Mouse (Mus musculus) embryonic facial prominence, embryonic 11.5 days (tissue): ENCODE measurements around the gene Snx33. TPM values are rescaled to one million over a fixed set of nuclear protein-coding genes. Genes with fewer than 3 reads are reported as not detected.
"Not testable (repeated sequence)": the region's sequence is repeated elsewhere in the genome, so short reads cannot be mapped to it uniquely, and the experiment has no call there.

Experiments
- ATAC-seq: fragments of 200-750 bp; cut with Nextera tagmentation; replicated peaks from 2 replicates; pipeline ENCODE4 v1.8.0; 2017; ENCODE audit warnings: low read depth; ENCODE audit not compliant: insufficient number of reproducible peaks, low FRiP score, low TSS enrichment
- DNase-seq: peaks from one replicate; pipeline ENCODE4 v3.0.0-alpha.2; 2015; ENCODE audit warnings: low spot score
- H3K27ac ChIP-seq: fragments of 300-500 bp; sonication (generic); replicated peaks from 2 replicates; pipeline ENCODE4 v1.5.1; 2014; ENCODE audit warnings: mild to moderate bottlenecking, low read depth, low read length, control low read depth
- H3K27me3 ChIP-seq: fragments of 300-500 bp; sonication (generic); 2 replicates; pipeline ENCODE4 v1.6.1; 2014; ENCODE audit warnings: mild to moderate bottlenecking, low read length, moderate library complexity, mixed read lengths; ENCODE audit not compliant: control insufficient read depth, insufficient read depth
- H3K36me3 ChIP-seq: fragments of 300-500 bp; sonication (generic); replicated peaks from 2 replicates; pipeline ENCODE4 v1.6.1; 2014; ENCODE audit warnings: low read depth, mild to moderate bottlenecking, low read length, moderate library complexity, mixed read lengths; ENCODE audit not compliant: control insufficient read depth, insufficient read depth
- H3K4me1 ChIP-seq: fragments of 300-500 bp; sonication (generic); 2 replicates; pipeline ENCODE4 v1.6.1; 2014; ENCODE audit warnings: low read length, mixed read lengths; ENCODE audit not compliant: control insufficient read depth, insufficient read depth
- H3K4me2 ChIP-seq: fragments of 300-500 bp; sonication (generic); 2 replicates; pipeline ENCODE4 v1.6.1; 2014; ENCODE audit warnings: low read depth, mild to moderate bottlenecking, control low read depth, low read length, moderate library complexity
- H3K4me3 ChIP-seq: fragments of 300-500 bp; sonication (generic); 2 replicates; pipeline ENCODE4 v1.5.1; 2014; ENCODE audit warnings: low read depth, low read length, control low read depth
- H3K9ac ChIP-seq: fragments of 300-500 bp; sonication (generic); replicated peaks from 2 replicates; pipeline ENCODE4 v1.6.1; 2014; ENCODE audit warnings: mild to moderate bottlenecking, control low read depth, low read length
- H3K9me3 ChIP-seq: fragments of 300-500 bp; sonication (generic); replicated peaks from 2 replicates; pipeline ENCODE4 v1.6.1; 2016; ENCODE audit warnings: mild to moderate bottlenecking, low read length, inconsistent platforms, mixed read lengths; ENCODE audit not compliant: control insufficient read depth
- WGBS: fragments of 180-500 bp; shearing (Covaris S2); extraction: QIAGEN DNeasy Blood & Tissue Kit; methylation state at CpG from one replicate; pipeline ENCODE4 v1.1.7; 2014; 5-methylcytosine and 5-hydroxymethylcytosine counted together
- polyA plus RNA-seq: library from polyadenylated mRNA; unstranded; fragments of >200 nt; fragmentation: Nextera tagmentation; extraction: Ambion mirVana; gene quantifications from 2 replicates; pipeline ENCODE4 v1.2.1, GENCODE M21; 2014

The Snx33 gene
- polyA plus RNA-seq, 1 experiment from 2014 or later, result 6.6 TPM

GRCm38 (mm10) chr9:56950414-56951400, 22.5 kb upstream of the Snx33 start, which contains the start of gene Snupn:
Snupn (plus strand) TSS chr9:56950878.
- Histone ChIP-seq H3K4me1 (no peaks in the 10 kb centered on the region), H3K36me3 (no peaks in the 10 kb centered on the region), H3K9ac (peak within 1 kb of the TSS; percentile 68), H3K27ac (peak within 1 kb of the TSS; percentile 79), H3K4me3 (peak within 1 kb of the TSS; percentile 60), H3K4me2 (peak within 1 kb of the TSS; percentile 83), H3K9me3 (no peaks in the 10 kb centered on the region), H3K27me3 (no peaks in the 10 kb centered on the region)
- DNase-seq, result peak; percentile 100
- ATAC-seq, result peak; percentile 99
- WGBS, result under 1% methylated on average over 50 of the region's 50 CpGs

DNA sequence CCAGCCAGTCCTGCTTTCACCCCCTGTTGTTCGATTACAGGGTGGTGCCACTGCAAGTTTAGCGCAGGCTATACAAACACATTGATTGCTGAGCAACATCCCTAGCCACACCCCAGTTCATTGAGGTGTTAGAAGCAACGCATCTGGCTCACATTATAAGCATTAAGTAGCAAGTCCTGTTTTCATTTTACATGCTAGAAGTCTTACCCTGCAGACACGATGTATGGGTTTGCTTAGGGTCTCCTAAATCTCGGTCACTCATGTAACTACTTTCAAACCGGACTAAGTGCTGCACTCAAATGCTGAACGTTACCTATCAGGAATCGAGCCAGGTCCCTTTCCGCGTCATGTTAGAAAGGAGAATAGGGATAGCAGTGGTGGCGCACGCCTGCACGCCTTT, 21.6 kb upstream of the Snx33 start:
- no peaks in the 10 kb centered on the region for H3K36me3 ChIP-seq
- H3K4me3 ChIP-seq, result peak overlapping the region; percentile 30
- peak overlapping the region; percentile 28 for H3K9ac ChIP-seq
- DNase-seq (peak; percentile 57), ATAC-seq (no peak)
- no peak overlapping the region for H3K27ac ChIP-seq
- H3K27me3 ChIP-seq, result no peaks in the 10 kb centered on the region
- H3K4me2 ChIP-seq, result peak overlapping the region; percentile 46
- no peaks in the 10 kb centered on the region for H3K4me1 ChIP-seq
- WGBS, result 28% methylated on average over 13 of the region's 13 CpGs
- H3K9me3 ChIP-seq, result no peaks in the 10 kb centered on the region

- not testable (repeated sequence) for ATAC-seq, H3K36me3 ChIP-seq, H3K27ac ChIP-seq, H3K9me3 ChIP-seq, H3K4me3 ChIP-seq, H3K4me2 ChIP-seq, DNase-seq, H3K27me3 ChIP-seq, H3K9ac ChIP-seq, H3K4me1 ChIP-seq
- WGBS, result 88% methylated on average over 5 of the region's 5 CpGs
These were observed 20.5 kb upstream of the Snx33 start for GRCm38 (mm10) chr9:56948699-56949098.

DNA sequence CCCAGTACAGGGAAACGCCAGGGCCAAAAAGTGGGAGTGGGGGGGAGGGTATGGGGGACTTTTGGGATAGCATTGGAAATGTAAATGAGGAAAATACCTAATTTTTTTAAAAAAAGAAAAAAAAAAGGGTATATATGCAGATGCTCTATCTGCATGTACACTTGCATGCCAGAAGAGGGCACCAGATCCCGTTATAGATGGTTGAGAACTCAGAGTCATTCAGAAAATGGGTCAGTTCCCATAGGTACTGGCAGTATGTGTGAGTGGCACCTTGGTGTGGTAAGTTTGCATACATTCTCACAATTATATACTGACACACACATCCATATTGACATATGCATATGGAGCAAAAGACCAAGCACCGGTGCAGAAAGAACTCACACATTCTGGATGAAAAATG, 19.3 kb upstream of the Snx33 start:
- not testable (repeated sequence) for H3K36me3 ChIP-seq, H3K4me3 ChIP-seq, H3K4me1 ChIP-seq, H3K27me3 ChIP-seq, H3K9me3 ChIP-seq, H3K27ac ChIP-seq, ATAC-seq, H3K4me2 ChIP-seq, H3K9ac ChIP-seq
- WGBS, result 27% methylated on average over 3 of the region's 3 CpGs
- DNase-seq, result peak; percentile 67

DNA sequence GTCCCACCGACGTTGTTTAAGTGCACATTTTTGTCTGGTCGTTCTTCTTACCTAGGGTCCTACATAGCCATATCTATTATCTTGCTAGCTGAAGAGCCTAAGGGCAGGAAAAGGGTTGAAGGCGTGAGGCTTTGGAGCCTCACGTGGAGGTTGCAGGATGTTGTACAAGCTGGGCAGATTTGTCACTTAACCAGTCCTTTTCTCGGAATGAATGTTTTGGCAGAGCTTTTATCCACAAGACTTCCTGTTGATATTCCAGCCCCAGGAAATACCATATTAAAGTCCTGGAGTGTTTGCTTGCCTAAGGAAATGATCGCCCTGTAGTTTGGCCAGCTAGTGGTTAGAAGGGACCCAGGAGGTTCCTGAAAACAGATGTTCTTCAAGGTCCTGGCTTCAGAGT, 10.2 kb upstream of the Snx33 start:
- peak overlapping the region; percentile 68 for H3K9ac ChIP-seq
- no peak overlapping the region for H3K27ac ChIP-seq
- peak overlapping the region; percentile 65 for H3K4me3 ChIP-seq
- no peaks in the 10 kb centered on the region for H3K9me3 ChIP-seq
- H3K36me3 ChIP-seq, result no peaks in the 10 kb centered on the region
- WGBS, result under 1% methylated on average over 7 of the region's 7 CpGs
- ATAC-seq, result no peak
- no peaks in the 10 kb centered on the region for H3K4me1 ChIP-seq
- no peaks in the 10 kb centered on the region for H3K27me3 ChIP-seq
- DNase-seq, result peak; percentile 22
- peak overlapping the region; percentile 53 for H3K4me2 ChIP-seq

DNA sequence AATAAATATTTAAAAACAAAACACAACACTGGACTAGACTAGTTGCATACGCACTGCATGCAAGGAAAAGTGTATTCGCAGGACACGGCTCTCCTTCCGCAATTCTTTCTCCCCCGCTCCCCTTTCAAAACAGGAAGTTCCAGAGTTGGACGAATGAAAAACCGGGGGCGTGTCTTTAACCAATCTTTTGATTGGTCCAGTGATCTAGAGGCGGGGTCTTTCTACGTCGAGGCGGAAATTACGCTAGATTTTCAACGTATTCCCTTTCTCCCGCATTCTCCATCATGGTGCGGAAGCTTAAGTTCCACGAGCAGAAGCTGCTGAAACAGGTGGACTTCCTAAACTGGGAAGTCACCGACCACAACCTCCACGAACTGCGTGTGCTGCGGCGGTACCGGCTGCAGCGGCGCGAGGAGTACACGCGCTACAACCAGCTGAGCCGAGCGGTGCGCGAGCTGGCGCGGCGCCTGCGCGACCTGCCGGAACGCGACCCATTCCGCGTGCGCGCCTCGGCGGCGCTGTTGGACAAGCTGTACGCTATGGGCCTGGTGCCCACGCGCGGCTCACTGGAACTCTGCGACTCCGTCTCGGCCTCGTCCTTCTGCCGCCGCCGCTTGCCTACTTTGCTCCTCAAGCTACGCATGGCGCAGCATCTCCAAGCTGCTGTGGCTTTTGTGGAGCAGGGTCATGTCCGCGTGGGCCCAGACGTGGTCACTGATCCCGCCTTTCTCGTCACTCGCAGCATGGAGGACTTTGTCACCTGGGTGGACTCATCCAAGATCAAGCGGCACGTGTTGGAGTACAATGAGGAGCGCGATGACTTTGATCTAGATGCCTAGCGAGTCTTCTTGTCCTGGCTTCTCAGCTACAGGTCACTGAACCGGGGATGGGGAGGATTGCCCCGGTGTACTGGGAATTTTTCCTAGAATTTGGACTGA, 9.3 kb upstream of the Snx33 start, which contains the start of gene Imp3:
TSS of gene Imp3 (plus strand) at position 253 of the 938 bp plus-strand sequence.
- H3K9ac ChIP-seq, result peak within 1 kb of the TSS; percentile 68
- H3K27ac ChIP-seq, result peak within 1 kb of the TSS; percentile 52
- peak; percentile 84 for ATAC-seq
- peak within 1 kb of the TSS; percentile 65 for H3K4me3 ChIP-seq
- peak within 1 kb of the TSS; percentile 53 for H3K4me2 ChIP-seq
- DNase-seq, result peak; percentile 99
- H3K9me3 ChIP-seq, result no peaks in the 10 kb centered on the region
- H3K27me3 ChIP-seq, result no peaks in the 10 kb centered on the region
- WGBS, result under 1% methylated on average over 73 of the region's 73 CpGs
- H3K4me1 ChIP-seq, result no peaks in the 10 kb centered on the region
- H3K36me3 ChIP-seq, result no peaks in the 10 kb centered on the region

- H3K4me1 ChIP-seq, result no peaks in the 10 kb centered on the region
- ATAC-seq, result no peak
- H3K27ac ChIP-seq, result no peak overlapping the region
- H3K4me3 ChIP-seq, result peak overlapping the region; percentile 65
- no peaks in the 10 kb centered on the region for H3K27me3 ChIP-seq
- 19% methylated on average over 6 of the region's 6 CpGs for WGBS
- no peak overlapping the region for H3K9ac ChIP-seq
- no peak for DNase-seq
- H3K9me3 ChIP-seq, result no peaks in the 10 kb centered on the region
- peak overlapping the region; percentile 45 for H3K4me2 ChIP-seq
- no peaks in the 10 kb centered on the region for H3K36me3 ChIP-seq
These were observed 8.7 kb upstream of the Snx33 start for GRCm38 (mm10) chr9:56936861-56937222.
